Mouse (Mus musculus) lung, postnatal 0 days (tissue): ENCODE results near the gene Lrp1.

ENCODE experiments used
- CTCF ChIP-seq: IDR thresholded peaks from 2 replicates; pipeline ENCODE4 v1.5.1; 2016; ENCODE audit warnings: antibody characterized with exemption, mild to moderate bottlenecking
- EP300 ChIP-seq: IDR thresholded peaks from 2 replicates; pipeline ENCODE4 v1.6.1; 2016; ENCODE audit warnings: antibody characterized with exemption, mild to moderate bottlenecking, control low read depth

GRCm38 (mm10) chr10:127618173-127618572, 2.8 kb downstream of the Lrp1 start:
- TF ChIP-seq CTCF (no peak), EP300 (no peak)
